In genomic region chr6:59899808-59900207, GRCm38 (mm10) we compare ENCODE assay signal across 20 mouse cellular contexts.
DNase-seq lines count a peak whose midpoint lies in the region; ATAC-seq lines count a peak whose summit lies in the region.
"Had no signal": no experiment of that assay in that cellular context is flagged by ENCODE, and none has a peak within 500 bp of the region (broad histone marks: within the 10 kb centered on the region; RNA-seq: fewer than 3 reads in every experiment).

No protein-coding gene starts in this region.

- DNase-seq in 416B (ENCODE audit: low read depth) (peak; percentile 34), MEL-GATA-1-ER (ENCODE audit: extremely low read depth, low read depth) (peak; percentile 65)
- DNase-seq in ovary, postnatal 36 days (ENCODE audit: low spot score) = no peak
- no peak for DNase-seq in B cell, adult 2 months
- no peak for DNase-seq in right cerebral cortex, postnatal 14 days
- DNase-seq: adrenal gland, adult 8-10 months; adrenal gland, postnatal 14 days; adrenal gland, postnatal 36 days; cerebellum, adult 11-12 months; cerebellum, adult 2 months; cerebellum, adult 9-10 months; cerebellum, postnatal 10 days; cerebellum, postnatal 25 days; embryo, embryonic 11 days had no signal

- peak; percentile 20; the same call in 1 of the 2 replicates for ATAC-seq in granulocyte monocyte progenitor cell, adult 5-6 weeks (replicated peaks; ENCODE audit: poor library complexity, severe bottlenecking)
- ATAC-seq: activated CD4-positive, CD25-positive, alpha-beta regulatory T cell, adult 4 months; CD4-positive, CD25-positive, alpha-beta regulatory T cell, adult 4 months; forebrain, embryonic 14.5 days; forebrain, embryonic 16.5 days; Patski had no signal

Comparison
In these comparisons a context has a peak if more than half of its experiments do, and no peak if none do; other contexts are left out.
1. DNase-seq: peak in 416B (single experiment) and MEL-GATA-1-ER (single experiment); none in ovary, postnatal 36 days (single experiment), B cell, adult 2 months (0 of 2) and right cerebral cortex, postnatal 14 days (single experiment).